Mouse (Mus musculus): ENCODE measurements at regions not wholly inside any gene's neighbourhood (a gene's known extent, or its start where the extent isn't known, plus 50 kb on each side); places are given as distances from the start of the nearest gene placed in this dataset.

DNA sequence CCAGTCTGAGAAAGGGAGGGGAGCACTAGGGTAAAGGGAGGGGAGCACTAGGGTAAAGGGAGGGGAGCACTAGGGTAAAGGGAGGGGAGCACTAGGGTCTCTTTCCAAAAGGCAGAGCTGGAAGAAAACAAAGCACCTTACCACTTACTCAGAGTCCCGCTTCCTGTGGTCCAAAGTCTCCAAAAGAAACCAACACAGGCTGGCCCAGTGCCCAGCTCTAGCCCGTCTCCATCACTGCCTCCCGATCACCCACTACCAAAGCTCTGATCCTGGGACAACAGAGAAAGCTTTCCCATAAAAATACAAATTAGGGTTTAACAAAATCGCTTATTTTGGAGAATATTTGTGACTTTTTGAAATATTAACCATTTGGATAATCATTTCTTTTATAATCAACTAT, 188.4 kb upstream of the Ppp2r2d start:
- no peak for DNase-seq (ENCODE audit: low spot score)
- H3K9ac ChIP-seq (ENCODE audit: low read length), result no peak overlapping the region
- H3K4me2 ChIP-seq (ENCODE audit: low read depth), result no peak overlapping the region
- H3K4me3 ChIP-seq (ENCODE audit: low read depth, low read length), result no peak overlapping the region
- 92% methylated on average over 4 of the region's 4 CpGs for WGBS
- ATAC-seq (ENCODE audit: insufficient read depth, low FRiP score, low TSS enrichment), result no peak
- no peaks in the 10 kb centered on the region for H3K27me3 ChIP-seq (ENCODE audit: control insufficient read depth, insufficient read depth, low read length)
- H3K36me3 ChIP-seq (ENCODE audit: control insufficient read depth, insufficient read depth, low read length), result no peaks in the 10 kb centered on the region
- no peaks in the 10 kb centered on the region for H3K4me1 ChIP-seq (ENCODE audit: control insufficient read depth, insufficient read depth, low read length)
- H3K9me3 ChIP-seq (ENCODE audit: control insufficient read depth, low read length), result no peaks in the 10 kb centered on the region
- H3K27ac ChIP-seq (ENCODE audit: low read depth, low read length), result no peak overlapping the region

DNA sequence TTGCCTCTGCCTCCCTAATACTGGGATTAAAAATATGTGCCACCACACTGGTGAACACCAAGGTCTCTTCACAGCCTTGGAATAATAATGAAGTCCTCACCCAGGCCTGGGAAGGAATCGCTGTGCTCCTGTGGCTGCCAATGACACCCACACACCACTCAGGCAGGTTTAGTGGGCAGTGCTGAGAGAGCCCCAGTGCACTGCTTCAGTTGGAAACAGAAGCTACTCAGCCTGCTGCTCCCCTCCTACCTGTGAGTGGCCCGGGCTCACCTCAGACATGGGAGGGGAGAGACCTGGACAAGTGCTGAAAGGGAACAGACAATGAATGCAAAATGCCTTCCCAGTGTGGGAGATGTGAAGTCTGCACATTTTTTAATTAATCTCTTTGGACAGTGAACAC, 188.8 kb upstream of the Ppp2r2d start:
- no peaks in the 10 kb centered on the region for H3K27me3 ChIP-seq (ENCODE audit: control insufficient read depth, insufficient read depth, low read length)
- no peak overlapping the region for H3K4me3 ChIP-seq (ENCODE audit: low read depth, low read length)
- WGBS, result 88% methylated on average over 2 of the region's 2 CpGs
- H3K4me1 ChIP-seq (ENCODE audit: control insufficient read depth, insufficient read depth, low read length), result no peaks in the 10 kb centered on the region
- no peak overlapping the region for H3K27ac ChIP-seq (ENCODE audit: low read depth, low read length)
- no peak overlapping the region for H3K9ac ChIP-seq (ENCODE audit: low read length)
- H3K36me3 ChIP-seq (ENCODE audit: control insufficient read depth, insufficient read depth, low read length), result no peaks in the 10 kb centered on the region
- ATAC-seq (ENCODE audit: insufficient read depth, low FRiP score, low TSS enrichment) (no peak), DNase-seq (ENCODE audit: low spot score) (no peak)
- H3K9me3 ChIP-seq (ENCODE audit: control insufficient read depth, low read length), result no peaks in the 10 kb centered on the region
- no peak overlapping the region for H3K4me2 ChIP-seq (ENCODE audit: low read depth)

- ATAC-seq (ENCODE audit: insufficient read depth, low FRiP score, low TSS enrichment), result no peak
- H3K4me3 ChIP-seq (ENCODE audit: low read depth, low read length), result no peak overlapping the region
- no peaks in the 10 kb centered on the region for H3K27me3 ChIP-seq (ENCODE audit: control insufficient read depth, insufficient read depth, low read length)
- no peak overlapping the region for H3K9ac ChIP-seq (ENCODE audit: low read length)
- H3K9me3 ChIP-seq (ENCODE audit: control insufficient read depth, low read length), result no peaks in the 10 kb centered on the region
- no peak overlapping the region for H3K27ac ChIP-seq (ENCODE audit: low read depth, low read length)
- 72% methylated on average over 3 of the region's 3 CpGs for WGBS
- no peaks in the 10 kb centered on the region for H3K36me3 ChIP-seq (ENCODE audit: control insufficient read depth, insufficient read depth, low read length)
- H3K4me2 ChIP-seq (ENCODE audit: low read depth), result no peak overlapping the region
- no peaks in the 10 kb centered on the region for H3K4me1 ChIP-seq (ENCODE audit: control insufficient read depth, insufficient read depth, low read length)
- no peak for DNase-seq (ENCODE audit: low spot score)
Measured at GRCm38 (mm10) chr7:138655940-138656339, 189.9 kb upstream of the Ppp2r2d start.

DNA sequence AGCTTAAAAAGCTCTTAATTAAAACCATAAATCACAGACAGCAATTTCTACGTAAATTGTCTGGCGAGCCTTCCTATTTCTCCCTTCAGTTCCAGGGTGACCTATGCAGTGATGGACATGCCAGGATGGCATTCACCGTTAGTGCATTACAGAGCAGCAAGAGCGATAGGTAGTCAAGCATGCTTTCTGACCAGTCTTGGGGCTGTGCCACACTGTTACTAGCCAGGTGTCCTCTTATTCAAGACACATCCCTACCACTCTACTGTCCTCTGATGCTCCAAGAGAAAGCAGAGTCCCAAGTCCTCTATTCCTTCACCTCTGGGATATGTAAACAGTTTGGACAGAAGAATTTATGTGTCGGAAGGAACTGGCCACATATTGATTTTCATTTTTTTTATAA, 194.9 kb upstream of the Ppp2r2d start:
- no peak for DNase-seq (ENCODE audit: low spot score)
- H3K27me3 ChIP-seq (ENCODE audit: control insufficient read depth, insufficient read depth, low read length), result no peaks in the 10 kb centered on the region
- H3K9me3 ChIP-seq (ENCODE audit: control insufficient read depth, low read length), result no peaks in the 10 kb centered on the region
- no peak overlapping the region for H3K27ac ChIP-seq (ENCODE audit: low read depth, low read length)
- WGBS, result 88% methylated on average over 5 of the region's 5 CpGs
- no peak overlapping the region for H3K4me2 ChIP-seq (ENCODE audit: low read depth)
- H3K36me3 ChIP-seq (ENCODE audit: control insufficient read depth, insufficient read depth, low read length), result no peaks in the 10 kb centered on the region
- H3K4me3 ChIP-seq (ENCODE audit: low read depth, low read length), result no peak overlapping the region
- no peak overlapping the region for H3K9ac ChIP-seq (ENCODE audit: low read length)
- H3K4me1 ChIP-seq (ENCODE audit: control insufficient read depth, insufficient read depth, low read length), result no peaks in the 10 kb centered on the region
- no peak for ATAC-seq (ENCODE audit: insufficient read depth, low FRiP score, low TSS enrichment)

DNA sequence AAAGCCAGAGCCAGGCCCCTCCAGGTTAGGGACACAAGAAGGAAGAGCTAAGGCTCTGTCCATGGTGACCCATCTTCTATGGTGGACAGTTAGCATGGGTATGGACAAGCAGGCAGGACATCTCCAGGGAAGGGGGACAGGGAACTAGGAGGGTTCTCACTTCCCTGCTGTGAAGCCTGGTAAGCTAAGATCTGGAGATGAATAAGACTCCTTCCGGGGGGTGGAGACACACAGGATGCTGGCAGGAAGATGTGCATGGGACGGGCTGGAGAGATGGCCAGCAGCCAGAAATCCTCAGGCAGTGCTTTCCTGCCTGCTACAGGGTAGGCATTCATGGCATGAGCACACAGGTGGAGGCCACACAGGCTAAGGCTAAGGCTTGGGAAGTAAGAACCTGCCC, 198.2 kb upstream of the Ppp2r2d start:
- no peaks in the 10 kb centered on the region for H3K36me3 ChIP-seq (ENCODE audit: control insufficient read depth, insufficient read depth, low read length)
- no peak for ATAC-seq (ENCODE audit: insufficient read depth, low FRiP score, low TSS enrichment)
- no peak overlapping the region for H3K9ac ChIP-seq (ENCODE audit: low read length)
- H3K27me3 ChIP-seq (ENCODE audit: control insufficient read depth, insufficient read depth, low read length), result no peaks in the 10 kb centered on the region
- H3K4me1 ChIP-seq (ENCODE audit: control insufficient read depth, insufficient read depth, low read length), result no peaks in the 10 kb centered on the region
- no peak for DNase-seq (ENCODE audit: low spot score)
- H3K4me2 ChIP-seq (ENCODE audit: low read depth), result no peak overlapping the region
- no peaks in the 10 kb centered on the region for H3K9me3 ChIP-seq (ENCODE audit: control insufficient read depth, low read length)
- WGBS, result 80% methylated on average over 2 of the region's 2 CpGs
- H3K4me3 ChIP-seq (ENCODE audit: low read depth, low read length), result no peak overlapping the region
- no peak overlapping the region for H3K27ac ChIP-seq (ENCODE audit: low read depth, low read length)

- ATAC-seq (ENCODE audit: insufficient read depth, low FRiP score, low TSS enrichment) (no peak), DNase-seq (ENCODE audit: low spot score) (no peak)
- 81% methylated on average over 6 of the region's 6 CpGs for WGBS
- no peaks in the 10 kb centered on the region for H3K4me1 ChIP-seq (ENCODE audit: control insufficient read depth, insufficient read depth, low read length)
- H3K36me3 ChIP-seq (ENCODE audit: control insufficient read depth, insufficient read depth, low read length), result no peaks in the 10 kb centered on the region
- no peak overlapping the region for H3K9ac ChIP-seq (ENCODE audit: low read length)
- no peak overlapping the region for H3K4me2 ChIP-seq (ENCODE audit: low read depth)
- H3K4me3 ChIP-seq (ENCODE audit: low read depth, low read length), result no peak overlapping the region
- no peak overlapping the region for H3K27ac ChIP-seq (ENCODE audit: low read depth, low read length)
- H3K27me3 ChIP-seq (ENCODE audit: control insufficient read depth, insufficient read depth, low read length), result no peaks in the 10 kb centered on the region
- no peaks in the 10 kb centered on the region for H3K9me3 ChIP-seq (ENCODE audit: control insufficient read depth, low read length)
Measured at GRCm38 (mm10) chr7:138640492-138641165, 205.2 kb upstream of the Ppp2r2d start.

DNA sequence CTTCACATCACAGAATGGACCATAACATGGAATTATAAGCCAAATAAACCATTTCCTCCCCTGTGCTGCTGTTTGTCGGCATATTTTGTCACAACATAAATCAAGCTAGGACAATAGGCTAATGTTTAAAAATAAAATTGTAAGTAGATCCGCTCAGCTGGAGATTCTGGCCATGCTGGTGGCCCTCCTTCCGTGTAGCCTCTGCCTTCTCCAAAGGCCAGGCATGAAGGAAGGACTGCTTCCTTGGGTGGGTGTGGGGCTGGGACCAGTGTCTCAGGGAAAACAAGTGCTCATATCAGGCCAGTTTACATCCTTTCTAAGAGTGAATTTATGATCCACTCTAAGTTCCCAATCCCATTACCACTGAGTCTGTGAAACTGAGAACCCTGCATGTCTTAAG, 206.3 kb upstream of the Ppp2r2d start:
- Histone ChIP-seq H3K9me3 (ENCODE audit: control insufficient read depth, low read length) (no peaks in the 10 kb centered on the region), H3K27ac (ENCODE audit: low read depth, low read length) (no peak overlapping the region), H3K4me2 (ENCODE audit: low read depth) (no peak overlapping the region), H3K27me3 (ENCODE audit: control insufficient read depth, insufficient read depth, low read length) (no peaks in the 10 kb centered on the region), H3K36me3 (ENCODE audit: control insufficient read depth, insufficient read depth, low read length) (no peaks in the 10 kb centered on the region), H3K4me3 (ENCODE audit: low read depth, low read length) (no peak overlapping the region), H3K9ac (ENCODE audit: low read length) (no peak overlapping the region), H3K4me1 (ENCODE audit: control insufficient read depth, insufficient read depth, low read length) (no peaks in the 10 kb centered on the region)
- DNase-seq (ENCODE audit: low spot score) (no peak), ATAC-seq (ENCODE audit: insufficient read depth, low FRiP score, low TSS enrichment) (no peak)
- WGBS, result 76% methylated on average over 3 of the region's 3 CpGs

GRCm38 (mm10) chr7:138626061-138626460, 219.8 kb upstream of the Ppp2r2d start:
- DNase-seq (ENCODE audit: low spot score) (no peak), ATAC-seq (ENCODE audit: insufficient read depth, low FRiP score, low TSS enrichment) (no peak)
- H3K9ac ChIP-seq (ENCODE audit: low read length), result no peak overlapping the region
- H3K27me3 ChIP-seq (ENCODE audit: control insufficient read depth, insufficient read depth, low read length), result no peaks in the 10 kb centered on the region
- H3K27ac ChIP-seq (ENCODE audit: low read depth, low read length), result no peak overlapping the region
- no peak overlapping the region for H3K4me2 ChIP-seq (ENCODE audit: low read depth)
- H3K4me3 ChIP-seq (ENCODE audit: low read depth, low read length), result no peak overlapping the region
- no peaks in the 10 kb centered on the region for H3K36me3 ChIP-seq (ENCODE audit: control insufficient read depth, insufficient read depth, low read length)
- 91% methylated on average over 9 of the region's 9 CpGs for WGBS
- no peaks in the 10 kb centered on the region for H3K4me1 ChIP-seq (ENCODE audit: control insufficient read depth, insufficient read depth, low read length)
- H3K9me3 ChIP-seq (ENCODE audit: control insufficient read depth, low read length), result no peaks in the 10 kb centered on the region

DNA sequence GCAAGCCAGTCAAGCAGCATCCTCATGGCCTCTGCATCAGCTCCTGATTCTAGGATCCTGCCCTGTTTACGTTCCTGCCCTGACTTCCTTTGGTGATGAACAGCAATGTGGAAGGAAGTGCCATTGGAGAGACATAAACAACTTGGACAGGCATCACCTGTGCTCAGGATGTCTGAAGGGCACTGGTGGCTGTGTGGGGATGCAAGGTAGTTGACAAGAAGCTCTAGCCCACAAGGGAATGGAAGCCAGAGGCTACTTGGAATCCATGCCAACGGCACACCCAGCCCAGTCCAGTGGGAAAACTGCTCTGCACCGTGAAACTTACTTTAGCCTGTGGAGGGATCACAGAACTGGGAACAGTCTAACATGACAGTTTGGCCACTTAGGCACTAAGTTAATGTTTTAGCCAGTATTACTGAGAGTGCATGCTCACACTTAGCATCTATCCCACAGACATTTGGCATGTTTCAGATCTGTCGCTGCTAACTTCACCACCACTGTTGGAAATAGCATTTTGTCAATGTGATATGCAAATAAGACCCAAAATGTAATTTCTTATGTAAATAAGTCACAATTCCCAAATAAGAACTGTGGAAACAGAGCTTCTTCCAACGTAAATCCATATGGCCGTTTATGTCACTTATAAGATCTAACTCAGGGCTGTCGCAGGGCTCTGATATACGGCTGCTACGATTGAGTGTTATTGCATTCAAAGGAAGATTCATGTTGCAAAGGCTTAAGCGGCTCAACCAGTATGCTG, 223.5 kb upstream of the Tcerg1l start:
- H3K4me2 ChIP-seq (ENCODE audit: low read depth), result no peak overlapping the region
- ATAC-seq (ENCODE audit: insufficient read depth, low FRiP score, low TSS enrichment) (no peak), DNase-seq (ENCODE audit: low spot score) (no peak)
- H3K9me3 ChIP-seq (ENCODE audit: control insufficient read depth, low read length), result no peaks in the 10 kb centered on the region
- no peaks in the 10 kb centered on the region for H3K36me3 ChIP-seq (ENCODE audit: control insufficient read depth, insufficient read depth, low read length)
- H3K27me3 ChIP-seq (ENCODE audit: control insufficient read depth, insufficient read depth, low read length), result no peaks in the 10 kb centered on the region
- no peak overlapping the region for H3K9ac ChIP-seq (ENCODE audit: low read length)
- WGBS, result 86% methylated on average over 10 of the region's 10 CpGs
- H3K4me3 ChIP-seq (ENCODE audit: low read depth, low read length), result no peak overlapping the region
- H3K4me1 ChIP-seq (ENCODE audit: control insufficient read depth, insufficient read depth, low read length), result no peaks in the 10 kb centered on the region
- H3K27ac ChIP-seq (ENCODE audit: low read depth, low read length), result no peak overlapping the region

Measured in neural tube, embryonic 11.5 days (tissue).